Mouse (Mus musculus) forebrain, embryonic 15.5 days (tissue): Measurements from ENCODE around the gene Gab1. TPM values are rescaled to one million over a fixed set of nuclear protein-coding genes. Genes with fewer than 3 reads are reported as not detected.
"Not testable (repeated sequence)": the region's sequence is repeated elsewhere in the genome, so short reads cannot be mapped to it uniquely, and the experiment has no call there.

Experiments used
- ATAC-seq: fragments of 200-750 bp; cut with Nextera tagmentation; replicated peaks from 2 replicates; pipeline ENCODE4 v1.8.0; 2017; ENCODE audit warnings: mild to moderate bottlenecking, moderate TSS enrichment, moderate library complexity
- H3K27ac ChIP-seq: fragments of 300-500 bp; sonication (generic); replicated peaks from 2 replicates; pipeline ENCODE4 v1.5.1; 2015; ENCODE audit warnings: mild to moderate bottlenecking, inconsistent platforms
- H3K27me3 ChIP-seq: fragments of 300-500 bp; sonication (generic); 2 replicates; pipeline ENCODE4 v1.6.1; 2015; ENCODE audit warnings: inconsistent platforms
- H3K36me3 ChIP-seq: fragments of 300-500 bp; sonication (generic); 2 replicates; pipeline ENCODE4 v1.6.1; 2015; ENCODE audit warnings: mild to moderate bottlenecking, inconsistent platforms
- H3K4me1 ChIP-seq: fragments of 300-500 bp; sonication (generic); 2 replicates; pipeline ENCODE4 v1.6.1; 2015; ENCODE audit warnings: inconsistent platforms
- H3K4me2 ChIP-seq: fragments of 300-500 bp; sonication (generic); replicated peaks from 2 replicates; pipeline ENCODE4 v1.6.1; 2015; ENCODE audit warnings: mild to moderate bottlenecking, inconsistent platforms
- H3K4me3 ChIP-seq: fragments of 300-500 bp; sonication (generic); 2 replicates; pipeline ENCODE4 v1.5.1; 2015; ENCODE audit warnings: mild to moderate bottlenecking, inconsistent platforms
- H3K9ac ChIP-seq: fragments of 300-500 bp; sonication (generic); replicated peaks from 2 replicates; pipeline ENCODE4 v1.6.1; 2015; ENCODE audit warnings: mild to moderate bottlenecking, inconsistent platforms
- H3K9me3 ChIP-seq: fragments of 300-500 bp; sonication (generic); 2 replicates; pipeline ENCODE4 v1.6.1; 2016; ENCODE audit warnings: inconsistent platforms
- WGBS: fragments of 180-500 bp; shearing (Covaris S2); methylation state at CpG from one replicate; pipeline ENCODE4 v1.1.7; 2015; ENCODE audit warnings: mixed read lengths; 5-methylcytosine and 5-hydroxymethylcytosine counted together
- polyA plus RNA-seq: library from polyadenylated mRNA; unstranded; fragments of >200 nt; fragmentation: Nextera tagmentation; extraction: Ambion mirVana; gene quantifications from 2 replicates; pipeline ENCODE4 v1.2.1, GENCODE M21; 2015

Gab1 gene
- polyA plus RNA-seq, 1 experiment from 2014 or later, result 12.0 TPM

GRCm38 (mm10) chr8:80753017-80753715, 127.2 kb downstream of the Gab1 start:
- 30% methylated on average over 9 of the region's 9 CpGs for WGBS
- no peaks in the 10 kb centered on the region for H3K36me3 ChIP-seq
- no peaks in the 10 kb centered on the region for H3K27me3 ChIP-seq
- H3K9me3 ChIP-seq, result no peaks in the 10 kb centered on the region
- H3K4me2 ChIP-seq, result no peak overlapping the region
- H3K9ac ChIP-seq, result no peak overlapping the region
- H3K27ac ChIP-seq, result no peak overlapping the region
- ATAC-seq, result peak; percentile 89
- no peak overlapping the region for H3K4me3 ChIP-seq
- no peaks in the 10 kb centered on the region for H3K4me1 ChIP-seq

GRCm38 (mm10) chr8:80752429-80752828, 127.9 kb downstream of the Gab1 start:
- H3K9me3 ChIP-seq, result no peaks in the 10 kb centered on the region
- H3K4me2 ChIP-seq, result no peak overlapping the region
- no peaks in the 10 kb centered on the region for H3K27me3 ChIP-seq
- no peak overlapping the region for H3K27ac ChIP-seq
- no peaks in the 10 kb centered on the region for H3K4me1 ChIP-seq
- H3K9ac ChIP-seq, result no peak overlapping the region
- 62% methylated on average over 7 of the region's 7 CpGs for WGBS
- no peak overlapping the region for H3K4me3 ChIP-seq
- H3K36me3 ChIP-seq, result no peaks in the 10 kb centered on the region
- ATAC-seq, result no peak

- Histone ChIP-seq H3K9me3 (no peaks in the 10 kb centered on the region), H3K36me3 (no peaks in the 10 kb centered on the region)
- WGBS, result 91% methylated on average over 4 of the region's 4 CpGs
Measured at GRCm38 (mm10) chr8:80749091-80749490, 131.2 kb downstream of the Gab1 start.

GRCm38 (mm10) chr8:80739932-80740331, 140.4 kb downstream of the Gab1 start:
- 7% methylated on average over 14 of the region's 14 CpGs for WGBS
- no peaks in the 10 kb centered on the region for H3K27me3 ChIP-seq
- H3K4me2 ChIP-seq, result peak overlapping the region; percentile 62
- H3K27ac ChIP-seq, result peak overlapping the region; percentile 97
- peaks cover 8% of the 10 kb centered on the region for H3K4me1 ChIP-seq
- H3K9me3 ChIP-seq, result no peaks in the 10 kb centered on the region
- peak overlapping the region; percentile 64 for H3K9ac ChIP-seq
- H3K36me3 ChIP-seq, result peaks cover 8% of the 10 kb centered on the region
- peak overlapping the region; percentile 81 for H3K4me3 ChIP-seq
- ATAC-seq, result peak; percentile 61

More at GRCm38 (mm10) chr8:80749091-80749490, 131.2 kb downstream of the Gab1 start:
- Histone ChIP-seq H3K4me1 (no peaks in the 10 kb centered on the region), H3K9ac (no peak overlapping the region), H3K4me3 (no peak overlapping the region), H3K4me2 (no peak overlapping the region), H3K27ac (no peak overlapping the region), H3K27me3 (no peaks in the 10 kb centered on the region)
- no peak for ATAC-seq

- Histone ChIP-seq H3K4me2 (peak within 1 kb of the TSS; percentile 83), H3K27ac (peak within 1 kb of the TSS; percentile 97), H3K9ac (peak within 1 kb of the TSS; percentile 86), H3K4me3 (peak within 1 kb of the TSS; percentile 81)
- not testable (repeated sequence) for H3K4me1 ChIP-seq, H3K36me3 ChIP-seq, H3K9me3 ChIP-seq, H3K27me3 ChIP-seq
- 2% methylated on average over 88 of the region's 91 CpGs for WGBS
- ATAC-seq, result peak; percentile 98
Measured at GRCm38 (mm10) chr8:80739155-80739924, 141.0 kb downstream of the Gab1 start, which contains the start of gene Smarca5. Gene Smarca5, minus strand, starts transcription at chr8:80739497.

GRCm38 (mm10) chr8:80738388-80739154, 141.7 kb downstream of the Gab1 start:
- H3K27ac ChIP-seq, result peak overlapping the region; percentile 97
- H3K4me1 ChIP-seq, result peaks cover 8% of the 10 kb centered on the region
- peak overlapping the region; percentile 86 for H3K9ac ChIP-seq
- peak overlapping the region; percentile 81 for H3K4me3 ChIP-seq
- H3K27me3 ChIP-seq, result no peaks in the 10 kb centered on the region
- peak overlapping the region; percentile 83 for H3K4me2 ChIP-seq
- no peaks in the 10 kb centered on the region for H3K9me3 ChIP-seq
- peaks cover 14% of the 10 kb centered on the region for H3K36me3 ChIP-seq
- peak; percentile 65 for ATAC-seq
- WGBS, result under 1% methylated on average over 77 of the region's 84 CpGs

- no peak for ATAC-seq
- Histone ChIP-seq H3K4me1 (peaks cover 8% of the 10 kb centered on the region), H3K9me3 (no peaks in the 10 kb centered on the region), H3K36me3 (peaks cover 17% of the 10 kb centered on the region), H3K4me3 (peak overlapping the region; percentile 81), H3K4me2 (peak overlapping the region; percentile 83), H3K27me3 (no peaks in the 10 kb centered on the region), H3K27ac (peak overlapping the region; percentile 97), H3K9ac (peak overlapping the region; percentile 86)
- 0% methylated on average over 5 of the region's 5 CpGs for WGBS
Measured at GRCm38 (mm10) chr8:80738046-80738387, 142.3 kb downstream of the Gab1 start.

- no peak overlapping the region for H3K4me2 ChIP-seq
- no peaks in the 10 kb centered on the region for H3K9me3 ChIP-seq
- peaks cover 58% of the 10 kb centered on the region for H3K36me3 ChIP-seq
- H3K4me1 ChIP-seq, result peaks cover under 1% of the 10 kb centered on the region; the same call in 1 of the 2 replicates
- H3K27me3 ChIP-seq, result no peaks in the 10 kb centered on the region
- ATAC-seq, result no peak
- H3K4me3 ChIP-seq, result no peak overlapping the region
- no peak overlapping the region for H3K9ac ChIP-seq
- no peak overlapping the region for H3K27ac ChIP-seq
Measured at GRCm38 (mm10) chr8:80732326-80732725, 148.0 kb downstream of the Gab1 start.

GRCm38 (mm10) chr8:80714461-80714860, 165.9 kb downstream of the Gab1 start:
- Histone ChIP-seq H3K36me3 (peaks cover 53% of the 10 kb centered on the region), H3K4me2 (no peak overlapping the region), H3K9me3 (no peaks in the 10 kb centered on the region), H3K4me1 (no peaks in the 10 kb centered on the region), H3K27me3 (no peaks in the 10 kb centered on the region), H3K4me3 (no peak overlapping the region), H3K9ac (no peak overlapping the region), H3K27ac (no peak overlapping the region)
- 88% methylated on average over 1 of the region's 1 CpGs for WGBS
- no peak for ATAC-seq

Other genes starting within 250 kb of the Gab1 start
- 77.8 and 79.3 TPM in 2 replicates for gene Smarca5, start 141.0 kb downstream of the Gab1 start, polyA plus RNA-seq
- gene Usp38, start 134.4 kb upstream of the Gab1 start, polyA plus RNA-seq, result 21.7 and 23.1 TPM in 2 replicates